Mouse (Mus musculus): ENCODE results near the gene Trim14. TPM values are rescaled to one million over a fixed set of nuclear protein-coding genes. Genes with fewer than 3 reads are reported as not detected.

The Trim14 gene
- total and polyA plus RNA-seq, 3 experiments: 11.6 to 35.4 (median 26.5) TPM

GRCm38 (mm10) chr4:46546709-46547108, 10.8 kb upstream of the Trim14 start (continued):
- TF ChIP-seq SMC3 (IDR thresholded peaks at IDR 0.05; ENCODE audit: low read depth, low read length) (no peak), RCOR1 (conservative IDR thresholded peaks at IDR 0.05; ENCODE audit: low read depth, low read length) (no peak), EP300 (IDR thresholded peaks at IDR 0.05; ENCODE audit: low read length) (peak; percentile 49; the same call in 1 of the 2 replicates), ZNF384 (IDR thresholded peaks at IDR 0.05; ENCODE audit: low read depth, low read length) (no peak), NRF1 (IDR thresholded peaks at IDR 0.05; ENCODE audit: low read depth, low read length) (no peak), USF2 (conservative IDR thresholded peaks at IDR 0.05; ENCODE audit: low read depth, low read length) (no peak)

GRCm38 (mm10) chr4:46545498-46545897, 9.6 kb upstream of the Trim14 start:
- no peaks in the 10 kb centered on the region for H3K9me3 ChIP-seq (replicated peaks; ENCODE audit: low read length)
- no peak overlapping the region for H3K4me2 ChIP-seq (ENCODE audit: insufficient read depth, low read depth, poor library complexity, severe bottlenecking)
- dilution Hi-C loops (cut with MboI; ENCODE audit: extremely low pct_ligation_motif_present, extremely low pct_unique_long_range_greater_than_20kb, low sequenced_read_pairs) (no loop called here), in situ Hi-C loops (cut with MboI; ENCODE audit: low pct_ligation_motif_present, low pct_unique_long_range_greater_than_20kb, low sequenced_read_pairs) (loop anchor here (5.0 kb wide), 1 partner anchor 42 kb away; no protein-coding TSS in a partner anchor)
- H3K9ac ChIP-seq (ENCODE audit: insufficient read depth, low read depth): no peak overlapping the region
- no peak overlapping the region for H3K27ac ChIP-seq (ENCODE audit: insufficient read depth, low read depth)
- no peak for TF ChIP-seq SMC3 (IDR thresholded peaks at IDR 0.05; ENCODE audit: low read depth, low read length)
- TF ChIP-seq KAT2A (IDR thresholded peaks at IDR 0.05; ENCODE audit: insufficient replicate concordance, low read length): no peak
- no peak for TF ChIP-seq HCFC1 (IDR thresholded peaks at IDR 0.05; ENCODE audit: low read depth, low read length)
- no peak for TF ChIP-seq POLR2AphosphoS2 (IDR thresholded peaks at IDR 0.05; ENCODE audit: low read depth, low read length)
- no peak for TF ChIP-seq CHD1 (IDR thresholded peaks at IDR 0.05; ENCODE audit: low read depth, low read length)
- no peak for TF ChIP-seq JUN (IDR thresholded peaks at IDR 0.05; ENCODE audit: insufficient read depth, low read depth, low read length)
- no peak for TF ChIP-seq ZNF384 (IDR thresholded peaks at IDR 0.05; ENCODE audit: low read depth, low read length)
- no peak for TF ChIP-seq RCOR1 (conservative IDR thresholded peaks at IDR 0.05; ENCODE audit: low read depth, low read length)
- no peak for TF ChIP-seq UBTF (IDR thresholded peaks at IDR 0.05; ENCODE audit: low read depth, low read length)
- TF ChIP-seq NELFE (IDR thresholded peaks at IDR 0.05; ENCODE audit: low read depth, low read length): no peak
- no peak for TF ChIP-seq ETS1 (conservative IDR thresholded peaks at IDR 0.05; ENCODE audit: low read depth, low read length)
- no peak for TF ChIP-seq ZC3H11A (IDR thresholded peaks at IDR 0.05; ENCODE audit: low read depth, low read length)
- TF ChIP-seq MXI1 (IDR thresholded peaks at IDR 0.05; ENCODE audit: low read depth, low read length): no peak
- TF ChIP-seq ZMIZ1 (IDR thresholded peaks at IDR 0.05; ENCODE audit: low read depth, low read length): no peak
- no peak for TF ChIP-seq PAX5 (IDR thresholded peaks at IDR 0.05; ENCODE audit: low read length)
- TF ChIP-seq BHLHE40 (IDR thresholded peaks at IDR 0.05; ENCODE audit: low read depth, low read length): no peak
- no peak for TF ChIP-seq MAZ (IDR thresholded peaks at IDR 0.05; ENCODE audit: low read depth, low read length)
- H3K79me2 ChIP-seq (replicated peaks; ENCODE audit: control insufficient read depth, extremely low read depth, insufficient read depth, poor library complexity, severe bottlenecking): 0 out of 2 replicates have a peak, but pooled peaks cover 2% of the 10 kb centered on the region
- no peaks in the 10 kb centered on the region for H3K27me3 ChIP-seq (replicated peaks)
- H3K36me3 ChIP-seq (replicated peaks in 1 of 2; ENCODE audit: control insufficient read depth in 1 of 2, insufficient read depth in 1 of 2, low read length in 1 of 2): peaks cover 73 to 78% of the 10 kb centered on the region in 2 experiments
- peaks cover 26 to 66% of the 10 kb centered on the region in 2 experiments for H3K4me1 ChIP-seq (ENCODE audit: control insufficient read depth in 1 of 2, insufficient read depth in 2 of 2)
- DNase-seq (ENCODE audit: extremely low read depth): no peak
- H3K4me3 ChIP-seq (replicated peaks in 1 of 3; ENCODE audit: low read depth in 2 of 3, low read length in 2 of 3, poor library complexity in 1 of 3): peak overlapping the region in 1 of 3 experiments; percentile 30

Data from CH12.LX (cell line).